Mouse (Mus musculus): ENCODE measurements around the gene Sub1. TPM values are rescaled to one million over a fixed set of nuclear protein-coding genes. Genes with fewer than 3 reads are reported as not detected.

Gene Sub1
- polyA plus RNA-seq, 1 experiment: 5.2 TPM

- no peak overlapping the region for H3K4me3 ChIP-seq (replicated peaks; ENCODE audit: extremely low read depth, low read depth, low read length)
- no peak for DNase-seq
- H3K4me1 ChIP-seq (ENCODE audit: control insufficient read depth, insufficient read depth, low read length): no peaks in the 10 kb centered on the region
- no peak for TF ChIP-seq CTCF (IDR thresholded peaks at IDR 0.05; ENCODE audit: insufficient read depth, low read length)
- no peak for TF ChIP-seq POLR2A (IDR thresholded peaks at IDR 0.05; ENCODE audit: borderline replicate concordance, extremely low read depth, low read depth, low read length)
- 67% methylated on average over 9 of the region's 9 CpGs for WGBS
Measured at GRCm38 (mm10) chr15:11975836-11976235, 20.9 kb downstream of the Sub1 start.

GRCm38 (mm10) chr15:11971854-11972420 is 24.8 kb downstream of the Sub1 start:
- Histone ChIP-seq H3K4me1 (ENCODE audit: control insufficient read depth, insufficient read depth, low read length) (no peaks in the 10 kb centered on the region), H3K4me3 (replicated peaks; ENCODE audit: extremely low read depth, low read depth, low read length) (no peak overlapping the region)
- DNase-seq: peak; percentile 83
- WGBS: 12% methylated on average over 13 of the region's 13 CpGs
- TF ChIP-seq CTCF (IDR thresholded peaks at IDR 0.05; ENCODE audit: insufficient read depth, low read length) (peak; percentile 100), POLR2A (IDR thresholded peaks at IDR 0.05; ENCODE audit: borderline replicate concordance, extremely low read depth, low read depth, low read length) (no peak)

GRCm38 (mm10) chr15:11970621-11971020 is 26.2 kb downstream of the Sub1 start:
- WGBS: 77% methylated on average over 10 of the region's 10 CpGs
- no peak overlapping the region for H3K4me3 ChIP-seq (replicated peaks; ENCODE audit: extremely low read depth, low read depth, low read length)
- TF ChIP-seq CTCF (IDR thresholded peaks at IDR 0.05; ENCODE audit: insufficient read depth, low read length) (no peak), POLR2A (IDR thresholded peaks at IDR 0.05; ENCODE audit: borderline replicate concordance, extremely low read depth, low read depth, low read length) (no peak)
- no peak for DNase-seq
- no peaks in the 10 kb centered on the region for H3K4me1 ChIP-seq (ENCODE audit: control insufficient read depth, insufficient read depth, low read length)

- WGBS: 73% methylated on average over 9 of the region's 9 CpGs
- TF ChIP-seq CTCF (IDR thresholded peaks at IDR 0.05; ENCODE audit: insufficient read depth, low read length) (no peak), POLR2A (IDR thresholded peaks at IDR 0.05; ENCODE audit: borderline replicate concordance, extremely low read depth, low read depth, low read length) (no peak)
- Histone ChIP-seq H3K4me1 (ENCODE audit: control insufficient read depth, insufficient read depth, low read length) (no peaks in the 10 kb centered on the region), H3K4me3 (replicated peaks; ENCODE audit: extremely low read depth, low read depth, low read length) (no peak overlapping the region)
- no peak for DNase-seq
Measured at GRCm38 (mm10) chr15:11968851-11969250, 27.9 kb downstream of the Sub1 start.

GRCm38 (mm10) chr15:11966367-11966766 is 30.4 kb downstream of the Sub1 start:
- DNase-seq: peak; percentile 39
- H3K4me1 ChIP-seq (ENCODE audit: control insufficient read depth, insufficient read depth, low read length): no peaks in the 10 kb centered on the region
- TF ChIP-seq CTCF (IDR thresholded peaks at IDR 0.05; ENCODE audit: insufficient read depth, low read length): peak; percentile 19; the same call in 1 of the 2 replicates
- TF ChIP-seq POLR2A (IDR thresholded peaks at IDR 0.05; ENCODE audit: borderline replicate concordance, extremely low read depth, low read depth, low read length): no peak

GRCm38 (mm10) chr15:11965201-11965845 is 31.5 kb downstream of the Sub1 start:
- no peak for DNase-seq
- Histone ChIP-seq H3K4me1 (ENCODE audit: control insufficient read depth, insufficient read depth, low read length) (no peaks in the 10 kb centered on the region), H3K4me3 (replicated peaks; ENCODE audit: extremely low read depth, low read depth, low read length) (no peak overlapping the region)
- 86% methylated on average over 5 of the region's 5 CpGs for WGBS
- no peak for TF ChIP-seq CTCF (IDR thresholded peaks at IDR 0.05; ENCODE audit: insufficient read depth, low read length)
- TF ChIP-seq POLR2A (IDR thresholded peaks at IDR 0.05; ENCODE audit: borderline replicate concordance, extremely low read depth, low read depth, low read length): no peak

More at GRCm38 (mm10) chr15:11966367-11966766, 30.4 kb downstream of the Sub1 start:
- WGBS: 4% methylated on average over 4 of the region's 4 CpGs
- H3K4me3 ChIP-seq (replicated peaks; ENCODE audit: extremely low read depth, low read depth, low read length): no peak overlapping the region

- H3K4me3 ChIP-seq (replicated peaks; ENCODE audit: extremely low read depth, low read depth, low read length): no peak overlapping the region
- WGBS: 82% methylated on average over 11 of the region's 11 CpGs
- TF ChIP-seq CTCF (IDR thresholded peaks at IDR 0.05; ENCODE audit: insufficient read depth, low read length): no peak
- no peak for TF ChIP-seq POLR2A (IDR thresholded peaks at IDR 0.05; ENCODE audit: borderline replicate concordance, extremely low read depth, low read depth, low read length)
- no peaks in the 10 kb centered on the region for H3K4me1 ChIP-seq (ENCODE audit: control insufficient read depth, insufficient read depth, low read length)
- DNase-seq: no peak
Measured at GRCm38 (mm10) chr15:11963791-11964525, 32.8 kb downstream of the Sub1 start.

- TF ChIP-seq POLR2A (IDR thresholded peaks at IDR 0.05; ENCODE audit: borderline replicate concordance, extremely low read depth, low read depth, low read length): no peak
- no peak for TF ChIP-seq CTCF (IDR thresholded peaks at IDR 0.05; ENCODE audit: insufficient read depth, low read length)
- no peaks in the 10 kb centered on the region for H3K4me1 ChIP-seq (ENCODE audit: control insufficient read depth, insufficient read depth, low read length)
- whole genome bisulfite sequencing: 71% methylated on average over 3 of the region's 3 CpGs
- DNase-seq: no peak
- no peak overlapping the region for H3K4me3 ChIP-seq (replicated peaks; ENCODE audit: extremely low read depth, low read depth, low read length)
Measured at GRCm38 (mm10) chr15:11959716-11960115, 37.1 kb downstream of the Sub1 start.

GRCm38 (mm10) chr15:11956129-11956528 is 40.7 kb downstream of the Sub1 start:
- Histone ChIP-seq H3K4me3 (replicated peaks; ENCODE audit: extremely low read depth, low read depth, low read length) (no peak overlapping the region), H3K4me1 (ENCODE audit: control insufficient read depth, insufficient read depth, low read length) (no peaks in the 10 kb centered on the region)
- TF ChIP-seq CTCF (IDR thresholded peaks at IDR 0.05; ENCODE audit: insufficient read depth, low read length) (no peak), POLR2A (IDR thresholded peaks at IDR 0.05; ENCODE audit: borderline replicate concordance, extremely low read depth, low read depth, low read length) (no peak)
- no peak for DNase-seq
- 79% methylated on average over 7 of the region's 7 CpGs for WGBS
